Mouse (Mus musculus): ENCODE data around the gene Cdx2. TPM values are rescaled to one million over a fixed set of nuclear protein-coding genes. Genes with fewer than 3 reads are reported as not detected.

Cdx2 gene
- polyA plus RNA-seq, 1 experiment = not detected

DNA sequence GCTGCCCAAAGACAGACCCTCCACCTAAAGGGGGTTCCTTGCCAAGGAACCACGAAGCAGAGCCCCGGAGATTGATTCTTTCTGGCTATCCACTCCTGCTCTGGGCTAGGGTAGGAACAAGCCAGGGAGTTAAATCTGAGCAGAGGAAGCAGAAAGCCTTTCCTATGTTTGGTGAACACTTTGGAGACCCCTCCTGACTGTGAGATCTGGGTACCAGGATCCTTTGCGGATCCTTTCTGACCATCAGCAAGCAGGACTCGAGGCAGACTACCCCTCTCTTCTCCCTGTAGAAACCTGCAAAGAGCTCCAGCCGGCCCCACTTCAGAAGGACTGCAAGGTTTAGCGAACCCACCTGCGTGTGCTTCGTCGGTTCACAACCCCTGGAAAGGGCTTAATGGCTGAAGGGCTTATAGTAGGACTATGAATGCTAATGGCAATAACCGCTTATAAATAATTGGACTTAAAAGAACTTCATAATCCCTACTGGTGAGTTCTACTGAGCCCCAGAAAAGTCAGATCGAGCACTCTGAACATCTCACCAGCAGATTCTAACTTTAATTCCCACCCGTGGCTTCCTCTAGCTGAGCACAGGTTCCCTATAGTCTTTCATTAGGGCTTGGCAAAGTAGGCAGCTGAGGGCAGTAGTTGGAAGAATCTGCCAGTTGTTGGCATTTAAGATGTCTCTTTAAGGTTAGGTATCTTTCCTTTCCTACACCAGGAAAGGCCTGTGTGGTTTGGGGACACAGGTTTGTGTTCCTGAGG is 34.8 kb downstream of the Cdx2 start:
- no peak overlapping the region for H3K4me3 ChIP-seq (ENCODE audit: insufficient read depth, poor library complexity, severe bottlenecking)
- H3ac ChIP-seq (ENCODE audit: control insufficient read depth, insufficient read length, low read depth) = no peak overlapping the region
- peaks cover 87% of the 10 kb centered on the region for H3K27me3 ChIP-seq (ENCODE audit: control insufficient read depth, insufficient read depth, insufficient read length)
- H3K79me2 ChIP-seq (ENCODE audit: control insufficient read depth, insufficient read depth) = no peaks in the 10 kb centered on the region
- no peaks in the 10 kb centered on the region for H3K79me3 ChIP-seq (ENCODE audit: low read depth)
- no peaks in the 10 kb centered on the region for H3K36me3 ChIP-seq (ENCODE audit: control insufficient read depth, insufficient read depth)
- TF ChIP-seq CEBPB (IDR thresholded peaks at IDR 0.05; ENCODE audit: low read depth) (no peak), MAX (IDR thresholded peaks at IDR 0.05) (no peak), FOSL1 (IDR thresholded peaks at IDR 0.05; ENCODE audit: insufficient read depth, low read length, poor library complexity, severe bottlenecking) (no peak), MYOG (IDR thresholded peaks at IDR 0.05; ENCODE audit: control insufficient read depth, extremely low read depth, insufficient read length) (no peak), MYOD1 (IDR thresholded peaks at IDR 0.05; ENCODE audit: control insufficient read depth, insufficient read length, low read depth) (no peak), USF1 (IDR thresholded peaks at IDR 0.05; ENCODE audit: low read depth) (no peak), CTCF (IDR thresholded peaks at IDR 0.05; ENCODE audit: control insufficient read depth, insufficient read depth, insufficient read length) (no peak)

DNA sequence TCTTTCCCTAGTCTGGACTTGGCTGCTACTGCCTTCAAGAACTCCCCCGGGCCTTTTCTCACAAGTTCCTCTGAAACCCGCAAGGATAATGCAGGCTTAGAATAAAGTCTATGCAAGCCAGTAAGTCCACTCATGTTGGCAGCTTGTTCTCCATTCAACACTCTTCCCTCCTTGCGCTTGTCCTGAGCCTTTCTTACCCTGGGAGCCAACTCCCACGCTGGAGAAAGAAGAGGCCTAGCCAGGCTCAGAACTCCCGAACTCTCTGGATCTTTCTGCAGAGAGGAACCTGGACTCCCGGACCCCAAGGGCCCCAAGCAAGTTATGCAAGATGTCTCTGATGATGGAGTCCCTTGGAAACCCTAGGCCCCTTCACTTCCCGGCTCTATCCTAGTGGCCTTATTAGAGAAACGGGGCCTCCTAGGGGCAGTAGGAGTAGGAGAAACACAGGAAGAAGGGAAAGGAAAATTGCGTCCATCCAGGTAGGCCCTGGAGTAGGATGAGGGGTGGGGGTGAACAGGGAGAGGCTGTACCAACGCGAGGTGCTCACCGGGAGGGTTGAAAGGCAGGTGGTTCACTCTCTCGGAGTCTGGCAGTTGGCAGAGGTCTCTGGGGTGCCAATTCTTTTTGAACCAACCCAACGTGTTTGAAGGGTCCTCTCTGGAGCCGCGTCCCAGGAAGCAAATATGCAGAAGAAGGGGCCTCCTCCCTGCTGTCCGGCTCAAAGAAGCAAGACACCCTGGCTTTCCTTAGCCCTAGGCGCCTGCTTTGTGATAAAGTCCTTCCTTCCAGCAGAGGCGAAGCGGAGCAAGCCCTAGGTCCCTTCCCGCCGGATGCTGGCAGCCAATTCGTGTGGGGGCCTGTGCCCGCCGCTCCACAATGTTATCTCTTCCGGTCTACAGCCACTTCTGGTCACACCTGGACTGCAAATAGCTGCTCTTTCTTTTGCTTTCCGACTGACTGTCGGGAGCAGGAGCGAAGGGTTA is 36.1 kb downstream of the Cdx2 start:
- Histone ChIP-seq H3K79me2 (ENCODE audit: control insufficient read depth, insufficient read depth) (no peaks in the 10 kb centered on the region), H3K79me3 (ENCODE audit: low read depth) (no peaks in the 10 kb centered on the region), H3K4me3 (ENCODE audit: insufficient read depth, poor library complexity, severe bottlenecking) (no peak overlapping the region), H3K27me3 (ENCODE audit: control insufficient read depth, insufficient read depth, insufficient read length) (peaks cover 87% of the 10 kb centered on the region), H3ac (ENCODE audit: control insufficient read depth, insufficient read length, low read depth) (no peak overlapping the region), H3K36me3 (ENCODE audit: control insufficient read depth, insufficient read depth) (no peaks in the 10 kb centered on the region)
- TF ChIP-seq MYOG (IDR thresholded peaks at IDR 0.05; ENCODE audit: control insufficient read depth, extremely low read depth, insufficient read length) = no peak

DNA sequence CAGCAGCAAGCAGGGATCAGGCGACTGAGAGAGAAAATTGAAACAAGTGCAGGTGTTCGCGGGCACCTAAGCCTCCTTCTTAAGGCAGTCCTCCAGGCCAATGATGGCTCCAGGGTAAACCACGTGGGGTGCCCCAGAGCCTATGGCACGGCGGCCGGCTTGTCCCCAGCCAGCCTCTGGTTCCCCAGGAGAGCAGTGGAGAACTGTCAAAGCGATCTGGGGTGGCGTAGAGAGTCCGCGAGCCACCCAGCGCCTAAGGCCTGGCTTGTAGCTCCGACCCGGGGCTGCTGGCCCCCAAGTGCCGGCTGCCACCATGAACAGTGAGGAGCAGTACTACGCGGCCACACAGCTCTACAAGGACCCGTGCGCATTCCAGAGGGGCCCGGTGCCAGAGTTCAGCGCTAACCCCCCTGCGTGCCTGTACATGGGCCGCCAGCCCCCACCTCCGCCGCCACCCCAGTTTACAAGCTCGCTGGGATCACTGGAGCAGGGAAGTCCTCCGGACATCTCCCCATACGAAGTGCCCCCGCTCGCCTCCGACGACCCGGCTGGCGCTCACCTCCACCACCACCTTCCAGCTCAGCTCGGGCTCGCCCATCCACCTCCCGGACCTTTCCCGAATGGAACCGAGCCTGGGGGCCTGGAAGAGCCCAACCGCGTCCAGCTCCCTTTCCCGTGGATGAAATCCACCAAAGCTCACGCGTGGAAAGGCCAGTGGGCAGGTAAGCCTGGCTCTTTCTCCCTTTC is 37.0 kb downstream of the Cdx2 start, which contains the start of gene Pdx1:
Gene Pdx1 (plus strand): TSS at position 34 of the 747 bp plus-strand sequence.
- TF ChIP-seq MYOD1 (IDR thresholded peaks at IDR 0.05; ENCODE audit: control insufficient read depth, insufficient read length, low read depth) = no peak
- TF ChIP-seq MYOG (IDR thresholded peaks at IDR 0.05; ENCODE audit: control insufficient read depth, extremely low read depth, insufficient read length) = no peak
- TF ChIP-seq FOSL1 (IDR thresholded peaks at IDR 0.05; ENCODE audit: insufficient read depth, low read length, poor library complexity, severe bottlenecking) = no peak
- TF ChIP-seq CTCF (IDR thresholded peaks at IDR 0.05; ENCODE audit: control insufficient read depth, insufficient read depth, insufficient read length) = no peak
- TF ChIP-seq USF1 (IDR thresholded peaks at IDR 0.05; ENCODE audit: low read depth) = no peak
- TF ChIP-seq MAX (IDR thresholded peaks at IDR 0.05) = no peak
- TF ChIP-seq CEBPB (IDR thresholded peaks at IDR 0.05; ENCODE audit: low read depth) = no peak
- H3K36me3 ChIP-seq (ENCODE audit: control insufficient read depth, insufficient read depth) = no peaks in the 10 kb centered on the region
- no peaks in the 10 kb centered on the region for H3K79me3 ChIP-seq (ENCODE audit: low read depth)
- H3K4me3 ChIP-seq (ENCODE audit: insufficient read depth, poor library complexity, severe bottlenecking) = no peak within 1 kb of the TSS
- H3K79me2 ChIP-seq (ENCODE audit: control insufficient read depth, insufficient read depth) = no peaks in the 10 kb centered on the region
- H3ac ChIP-seq (ENCODE audit: control insufficient read depth, insufficient read length, low read depth) = no peak within 1 kb of the TSS
- H3K27me3 ChIP-seq (ENCODE audit: control insufficient read depth, insufficient read depth, insufficient read length) = peaks cover 86% of the 10 kb centered on the region

DNA sequence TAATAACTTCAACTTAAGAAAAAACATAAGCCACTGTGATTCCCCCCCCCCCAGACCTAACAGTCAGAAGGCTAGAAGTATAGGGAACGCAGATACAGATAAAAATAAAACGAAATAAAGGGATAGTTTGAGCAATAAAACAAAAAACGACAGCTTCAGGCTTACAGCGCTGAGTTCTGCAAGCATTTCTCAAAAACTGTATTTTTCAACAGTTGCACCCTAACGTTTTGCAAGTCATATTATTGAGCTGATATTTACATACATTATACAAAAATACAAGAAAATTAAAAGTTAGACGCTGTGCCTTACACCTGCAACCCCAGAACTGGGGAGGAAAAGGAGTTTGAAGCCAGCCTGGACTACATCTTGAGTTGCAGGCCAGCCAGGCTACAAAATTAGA is 37.7 kb downstream of the Cdx2 start:
- H3K79me2 ChIP-seq (ENCODE audit: control insufficient read depth, insufficient read depth) = no peaks in the 10 kb centered on the region
- H3K27me3 ChIP-seq (ENCODE audit: control insufficient read depth, insufficient read depth, insufficient read length) = peaks cover 80% of the 10 kb centered on the region
- H3ac ChIP-seq (ENCODE audit: control insufficient read depth, insufficient read length, low read depth) = no peak overlapping the region
- TF ChIP-seq CEBPB (IDR thresholded peaks at IDR 0.05; ENCODE audit: low read depth) (no peak), MYOG (IDR thresholded peaks at IDR 0.05; ENCODE audit: control insufficient read depth, extremely low read depth, insufficient read length) (no peak), MYOD1 (IDR thresholded peaks at IDR 0.05; ENCODE audit: control insufficient read depth, insufficient read length, low read depth) (no peak), CTCF (IDR thresholded peaks at IDR 0.05; ENCODE audit: control insufficient read depth, insufficient read depth, insufficient read length) (no peak), USF1 (IDR thresholded peaks at IDR 0.05; ENCODE audit: low read depth) (no peak), MAX (IDR thresholded peaks at IDR 0.05) (no peak), FOSL1 (IDR thresholded peaks at IDR 0.05; ENCODE audit: insufficient read depth, low read length, poor library complexity, severe bottlenecking) (no peak)
- H3K79me3 ChIP-seq (ENCODE audit: low read depth) = no peaks in the 10 kb centered on the region
- no peaks in the 10 kb centered on the region for H3K36me3 ChIP-seq (ENCODE audit: control insufficient read depth, insufficient read depth)
- no peak overlapping the region for H3K4me3 ChIP-seq (ENCODE audit: insufficient read depth, poor library complexity, severe bottlenecking)

DNA sequence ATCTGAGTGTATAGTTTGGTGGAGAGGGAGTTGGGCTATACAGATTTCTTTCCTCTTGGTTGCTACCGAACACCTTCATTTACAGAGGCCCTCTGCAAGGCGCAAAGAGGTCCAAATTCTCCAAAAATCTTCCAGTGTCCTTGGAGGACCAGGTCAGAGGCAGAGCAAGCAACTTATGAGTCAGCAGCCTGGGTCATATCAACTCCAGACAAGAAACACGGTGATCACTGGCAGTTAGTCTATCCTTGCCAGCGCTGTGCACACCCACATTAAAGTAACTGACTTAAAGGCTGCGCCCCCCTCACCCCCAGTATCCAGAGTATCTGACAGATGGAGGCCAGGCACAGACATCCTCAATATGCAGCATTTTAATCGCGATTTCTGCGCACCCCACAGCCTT is 38.3 kb downstream of the Cdx2 start:
- H3K27me3 ChIP-seq (ENCODE audit: control insufficient read depth, insufficient read depth, insufficient read length) = peaks cover 73% of the 10 kb centered on the region
- H3ac ChIP-seq (ENCODE audit: control insufficient read depth, insufficient read length, low read depth) = no peak overlapping the region

More for the DNA sequence above, 38.3 kb downstream of the Cdx2 start:
- H3K4me3 ChIP-seq (ENCODE audit: insufficient read depth, poor library complexity, severe bottlenecking) = no peak overlapping the region
- no peaks in the 10 kb centered on the region for H3K79me3 ChIP-seq (ENCODE audit: low read depth)
- TF ChIP-seq MYOD1 (IDR thresholded peaks at IDR 0.05; ENCODE audit: control insufficient read depth, insufficient read length, low read depth) = no peak
- TF ChIP-seq CEBPB (IDR thresholded peaks at IDR 0.05; ENCODE audit: low read depth) = no peak
- no peak for TF ChIP-seq CTCF (IDR thresholded peaks at IDR 0.05; ENCODE audit: control insufficient read depth, insufficient read depth, insufficient read length)
- no peak for TF ChIP-seq FOSL1 (IDR thresholded peaks at IDR 0.05; ENCODE audit: insufficient read depth, low read length, poor library complexity, severe bottlenecking)
- TF ChIP-seq MYOG (IDR thresholded peaks at IDR 0.05; ENCODE audit: control insufficient read depth, extremely low read depth, insufficient read length) = no peak
- no peak for TF ChIP-seq MAX (IDR thresholded peaks at IDR 0.05)
- TF ChIP-seq USF1 (IDR thresholded peaks at IDR 0.05; ENCODE audit: low read depth) = no peak
- H3K36me3 ChIP-seq (ENCODE audit: control insufficient read depth, insufficient read depth) = no peaks in the 10 kb centered on the region
- H3K79me2 ChIP-seq (ENCODE audit: control insufficient read depth, insufficient read depth) = no peaks in the 10 kb centered on the region
